Mouse (Mus musculus) thymus, adult 2 months (tissue): Measurements from ENCODE around the gene Aunip. TPM values are rescaled to one million over a fixed set of nuclear protein-coding genes. Genes with fewer than 3 reads are reported as not detected.

Experiments
- DNase-seq: peaks from one replicate; pipeline ENCODE4 v3.0.0; 2021
- H3K27ac ChIP-seq: fragments of 200-500 bp; 2 replicates; pipeline ENCODE4 v1.5.1; 2012; ENCODE audit warnings: low read length, control low read depth; ENCODE audit not compliant: control insufficient read depth, insufficient read depth
- H3K27me3 ChIP-seq: fragments of 200-500 bp; 2 replicates; pipeline ENCODE4 v1.6.1; 2012; ENCODE audit warnings: mild to moderate bottlenecking, low read length, moderate library complexity, mixed read lengths; ENCODE audit not compliant: control insufficient read depth, insufficient read depth
- H3K36me3 ChIP-seq: fragments of 200-500 bp; 2 replicates; pipeline ENCODE4 v1.6.1; 2012; ENCODE audit warnings: mild to moderate bottlenecking, low read length, moderate library complexity; ENCODE audit not compliant: control insufficient read depth, insufficient read depth
- H3K4me1 ChIP-seq: fragments of 200-500 bp; replicated peaks from 2 replicates; pipeline ENCODE4 v1.6.1; 2012; ENCODE audit warnings: low read length; ENCODE audit not compliant: control insufficient read depth, insufficient read depth
- H3K4me3 ChIP-seq: fragments of 200-500 bp; 2 replicates; pipeline ENCODE4 v1.5.1; 2012; ENCODE audit warnings: mild to moderate bottlenecking, low read length, control low read depth, moderate library complexity; ENCODE audit not compliant: control insufficient read depth, insufficient read depth
- CTCF ChIP-seq: fragments of 200-500 bp; IDR thresholded peaks from 2 replicates; pipeline ENCODE4 v1.5.1; 2012; ENCODE audit warnings: mild to moderate bottlenecking, control low read depth, low read length, moderate library complexity, borderline replicate concordance; ENCODE audit not compliant: control insufficient read depth, poor library complexity, insufficient read depth; ENCODE audit errors: extremely low read depth
- POLR2A ChIP-seq: fragments of 200-500 bp; IDR thresholded peaks from 2 replicates; pipeline ENCODE4 v1.6.1; 2012; ENCODE audit warnings: mild to moderate bottlenecking, low read length, control low read depth, moderate library complexity; ENCODE audit not compliant: control insufficient read depth, poor library complexity, insufficient read depth; ENCODE audit errors: extremely low read depth
- WGBS: fragments of 180-500 bp; shearing (Covaris S2); methylation state at CpG from one replicate; pipeline ENCODE4 v1.1.7; 2018; 5-methylcytosine and 5-hydroxymethylcytosine counted together
- polyA plus RNA-seq: library from polyadenylated mRNA; depleted of rRNA; stranded (reverse); fragments of >200 nt; gene quantifications from 2 replicates; pipeline ENCODE4 v1.2.3, GENCODE M21; 2012; rRNA removed

Gene Aunip
- 2.1 and 3.8 TPM in 2 replicates for polyA plus RNA-seq

DNA sequence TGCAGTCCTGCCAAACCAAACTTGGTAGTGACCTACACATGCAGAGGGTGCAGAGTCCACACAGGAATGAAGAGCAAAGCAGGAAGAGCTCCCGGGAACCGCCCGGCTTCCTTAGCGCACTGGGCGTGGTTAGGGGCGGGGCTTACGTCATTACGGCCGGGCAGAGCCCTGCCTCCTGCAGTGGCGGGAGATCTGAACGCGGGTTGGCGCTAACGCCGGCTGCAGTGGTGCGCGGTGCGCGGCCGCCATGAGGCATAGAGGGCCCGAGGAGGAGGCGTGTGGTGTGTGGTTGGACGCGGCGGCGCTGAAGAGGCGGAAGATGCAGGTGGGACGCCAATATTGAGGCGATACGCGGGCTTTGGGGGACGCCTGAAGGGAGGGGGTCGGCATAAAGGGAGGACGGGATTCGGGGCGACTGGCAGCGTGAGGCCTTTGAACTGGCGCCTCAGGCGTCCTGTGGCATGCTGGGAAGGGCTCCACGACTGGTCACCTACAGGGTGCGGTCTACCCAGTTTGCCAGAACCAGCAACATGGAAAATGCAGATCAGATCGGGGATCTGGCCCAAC is at the start of gene Aunip:
TSS of gene Aunip (plus strand) at position 155 of the 567 bp plus-strand sequence.
- under 1% methylated on average over 42 of the region's 42 CpGs for WGBS
- DNase-seq = peak; percentile 85
- H3K27ac ChIP-seq = no peak within 1 kb of the TSS
- TF ChIP-seq CTCF (no peak), POLR2A (peak; percentile 42; the same call in 1 of the 2 replicates)
- peaks cover 10% of the 10 kb centered on the region for H3K4me1 ChIP-seq
- H3K36me3 ChIP-seq = no peaks in the 10 kb centered on the region
- peak within 1 kb of the TSS; percentile 68 for H3K4me3 ChIP-seq
- no peaks in the 10 kb centered on the region for H3K27me3 ChIP-seq

DNA sequence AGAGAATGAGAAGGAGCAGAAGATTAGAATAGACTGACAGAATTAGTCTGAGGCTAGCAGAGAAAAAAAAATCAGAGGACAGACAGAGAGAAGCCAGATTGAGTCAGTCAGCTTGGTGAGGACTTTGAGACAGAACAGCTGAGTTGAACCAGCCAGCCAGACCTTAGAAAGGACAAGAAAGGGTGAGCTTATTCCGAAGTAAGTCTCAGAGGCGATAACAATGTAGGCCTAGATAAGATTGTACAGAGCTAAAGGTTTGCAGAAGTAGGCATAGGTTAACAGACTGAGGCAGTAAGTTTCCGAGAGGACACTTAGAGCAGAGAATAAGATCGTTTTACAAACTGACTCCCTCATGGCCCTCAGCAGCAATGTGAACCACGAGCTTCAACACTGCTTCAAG is 49.5 kb upstream of the Aunip start:
- H3K27me3 ChIP-seq = no peaks in the 10 kb centered on the region
- 77% methylated on average over 5 of the region's 5 CpGs for WGBS
- TF ChIP-seq CTCF (no peak), POLR2A (no peak)
- H3K36me3 ChIP-seq = no peaks in the 10 kb centered on the region
- H3K4me1 ChIP-seq = peaks cover 30% of the 10 kb centered on the region
- no peak overlapping the region for H3K27ac ChIP-seq
- H3K4me3 ChIP-seq = no peak overlapping the region
- DNase-seq = no peak

- TF ChIP-seq POLR2A = no peak
- no peak for TF ChIP-seq CTCF
- no peaks in the 10 kb centered on the region for H3K27me3 ChIP-seq
- peaks cover under 1% of the 10 kb centered on the region for H3K36me3 ChIP-seq
- DNase-seq = no peak
- H3K27ac ChIP-seq = no peak overlapping the region
- no peak overlapping the region for H3K4me3 ChIP-seq
- peaks cover 18% of the 10 kb centered on the region for H3K4me1 ChIP-seq
- WGBS = 27% methylated on average over 12 of the region's 12 CpGs
Measured at GRCm38 (mm10) chr4:134465789-134466188, 45.0 kb upstream of the Aunip start.

DNA sequence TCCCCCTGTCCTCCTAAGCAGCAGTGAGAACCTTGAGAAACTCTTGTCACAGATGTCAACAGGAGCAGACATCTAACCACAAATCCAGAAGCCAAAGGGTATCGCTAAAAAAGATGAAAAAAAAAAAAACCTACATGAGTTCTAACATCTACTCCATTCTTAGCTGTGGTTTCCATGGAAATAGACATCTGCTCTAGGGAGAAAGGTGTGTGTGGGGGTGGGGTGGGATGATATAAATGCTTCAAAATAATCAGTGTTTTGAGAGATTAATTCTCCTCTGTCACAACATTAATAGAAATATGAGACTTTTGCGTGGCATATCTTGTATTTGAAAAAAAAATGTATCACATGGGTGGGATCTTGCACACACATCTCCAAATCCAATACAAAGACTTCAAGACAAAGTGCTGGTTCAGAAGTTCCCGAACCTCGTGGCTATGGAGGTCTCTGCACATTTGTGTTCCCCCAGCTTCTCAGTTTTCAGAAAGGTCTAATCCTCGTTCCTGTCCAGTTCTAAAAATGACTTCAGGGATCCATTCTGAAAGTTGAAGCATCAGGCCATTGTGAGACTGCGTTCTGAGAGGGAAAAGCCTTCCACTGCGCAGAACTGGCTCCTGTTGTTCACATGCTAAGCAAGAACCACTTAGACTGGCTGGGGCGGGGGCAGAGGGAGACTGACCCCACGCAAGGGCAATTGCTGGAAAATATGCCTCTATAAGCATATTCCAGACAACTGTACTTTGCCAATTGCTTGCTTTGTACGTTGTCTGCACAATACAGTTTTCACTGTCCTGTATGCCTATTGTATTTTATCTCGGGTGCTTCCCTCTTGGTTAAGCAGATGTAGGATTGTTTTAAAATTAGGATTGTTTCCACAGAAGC is 44.2 kb upstream of the Aunip start:
- no peaks in the 10 kb centered on the region for H3K27me3 ChIP-seq
- H3K36me3 ChIP-seq = peaks cover 8% of the 10 kb centered on the region
- H3K4me1 ChIP-seq = peaks cover 18% of the 10 kb centered on the region
- no peak overlapping the region for H3K4me3 ChIP-seq
- TF ChIP-seq CTCF = no peak
- TF ChIP-seq POLR2A = no peak
- WGBS = 62% methylated on average over 11 of the region's 11 CpGs
- no peak for DNase-seq
- no peak overlapping the region for H3K27ac ChIP-seq

DNA sequence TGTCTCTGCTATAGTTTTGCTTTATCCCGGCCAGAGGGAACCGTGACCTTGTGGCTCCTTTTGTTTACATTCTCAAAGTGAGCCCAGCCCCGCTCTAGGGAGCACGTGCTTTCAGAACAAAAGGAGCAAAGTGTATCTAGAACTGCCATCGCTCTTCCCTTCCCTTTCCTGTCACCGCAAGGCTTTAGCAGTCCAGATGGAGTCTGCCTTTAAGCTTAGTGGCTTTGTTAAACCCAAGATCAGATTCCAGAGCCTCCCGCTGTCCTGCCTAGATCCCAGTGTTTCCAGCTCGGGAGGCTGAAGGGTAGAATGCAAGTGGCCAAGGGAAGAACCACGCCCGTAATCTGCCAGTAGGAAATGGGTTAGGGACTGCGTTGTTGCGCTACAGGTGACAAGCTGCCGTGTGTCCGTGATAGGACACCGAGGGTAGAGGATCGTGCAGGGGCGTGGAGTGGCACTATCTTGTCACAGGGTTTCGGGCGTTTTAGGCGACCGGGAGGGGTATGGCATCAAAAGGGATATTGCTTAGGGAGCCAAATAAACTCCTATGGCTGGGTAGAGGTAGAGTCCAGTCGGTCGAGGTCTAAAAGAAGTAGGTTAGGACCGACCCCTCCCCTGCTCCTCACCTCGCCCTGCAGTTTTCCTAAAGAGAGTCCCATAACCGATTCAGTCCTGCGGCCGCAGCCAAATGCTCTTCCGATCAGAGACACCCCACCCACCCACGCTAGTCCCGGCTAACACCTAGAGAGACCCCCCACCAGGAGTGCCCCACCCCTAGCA is 43.2 kb upstream of the Aunip start:
- 1% methylated on average over 31 of the region's 31 CpGs for WGBS
- peak overlapping the region; percentile 78 for H3K4me3 ChIP-seq
- H3K27ac ChIP-seq = peak overlapping the region; percentile 90
- TF ChIP-seq POLR2A (0 out of 2 replicates have a peak, but pooled peaks have one; percentile 24), CTCF (no peak)
- no peaks in the 10 kb centered on the region for H3K27me3 ChIP-seq
- peaks cover 16% of the 10 kb centered on the region for H3K36me3 ChIP-seq
- peaks cover 18% of the 10 kb centered on the region for H3K4me1 ChIP-seq
- DNase-seq = peak; percentile 59

- Histone ChIP-seq H3K36me3 (peaks cover 22% of the 10 kb centered on the region), H3K27me3 (no peaks in the 10 kb centered on the region), H3K27ac (peak within 1 kb of the TSS; percentile 90), H3K4me3 (peak within 1 kb of the TSS; percentile 78), H3K4me1 (peaks cover 18% of the 10 kb centered on the region)
- WGBS = under 1% methylated on average over 31 of the region's 31 CpGs
- TF ChIP-seq CTCF (0 out of 2 replicates have a peak, but pooled peaks have one; percentile 33), POLR2A (peak; percentile 98)
- DNase-seq = peak; percentile 94
Measured at GRCm38 (mm10) chr4:134468215-134468575, 42.6 kb upstream of the Aunip start, which contains the start of gene Stmn1. Gene Stmn1, plus strand, starts transcription at chr4:134468320.
